Mouse (Mus musculus) T-helper 1 cell (primary cell): ENCODE measurements around the gene Zdhhc14.

ENCODE experiments used
- in situ Hi-C: fragments of 300-600 bp; cut with MboI, MseI; formaldehyde crosslinking; loops from one replicate; pipeline ENCODE4 v1.15.1; 2025; ENCODE audit warnings: high pct_unique_total_duplicates

The Zdhhc14 gene

DNA sequence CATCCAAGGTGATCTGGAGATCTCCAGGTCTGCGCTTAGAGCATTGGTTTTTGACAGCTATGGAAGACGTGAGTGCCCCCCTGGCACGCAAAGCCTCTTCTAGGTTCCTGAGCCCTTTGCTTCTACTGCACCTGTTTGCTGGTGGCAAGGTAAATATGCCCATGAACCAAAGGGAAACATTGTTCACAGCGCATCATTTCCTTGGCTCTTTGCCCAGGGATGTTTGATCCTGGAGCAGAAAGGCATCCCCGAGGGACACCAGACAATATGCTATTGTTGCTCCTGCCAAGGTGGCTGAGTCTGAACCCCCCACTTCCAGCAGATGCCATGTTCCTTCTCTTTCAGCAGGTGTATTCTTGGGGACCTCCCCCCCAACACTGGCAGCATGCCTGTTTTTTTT, 61.2 kb downstream of the Zdhhc14 start:
- in situ Hi-C loops: no loop called here

DNA sequence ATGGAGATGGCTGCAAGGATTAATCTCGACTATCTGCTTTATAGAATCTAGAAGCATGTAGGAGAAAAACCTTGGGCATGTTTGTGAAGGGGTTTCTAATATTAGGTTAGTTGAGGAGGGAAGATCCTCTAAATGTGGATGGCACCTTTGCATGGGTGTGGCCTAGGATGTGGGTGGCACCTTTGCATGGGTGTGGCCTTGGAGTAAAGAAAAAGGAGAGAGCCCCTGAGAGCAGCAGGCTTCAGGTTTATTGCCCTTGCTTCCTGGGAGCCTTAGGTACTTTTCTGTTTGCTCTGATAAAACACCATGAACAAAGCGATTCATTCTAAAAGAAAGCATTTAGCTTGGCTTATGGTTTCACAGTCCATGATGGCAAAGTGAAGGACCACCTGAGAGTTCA, 62.2 kb downstream of the Zdhhc14 start:
- in situ Hi-C loops: no loop called here

DNA sequence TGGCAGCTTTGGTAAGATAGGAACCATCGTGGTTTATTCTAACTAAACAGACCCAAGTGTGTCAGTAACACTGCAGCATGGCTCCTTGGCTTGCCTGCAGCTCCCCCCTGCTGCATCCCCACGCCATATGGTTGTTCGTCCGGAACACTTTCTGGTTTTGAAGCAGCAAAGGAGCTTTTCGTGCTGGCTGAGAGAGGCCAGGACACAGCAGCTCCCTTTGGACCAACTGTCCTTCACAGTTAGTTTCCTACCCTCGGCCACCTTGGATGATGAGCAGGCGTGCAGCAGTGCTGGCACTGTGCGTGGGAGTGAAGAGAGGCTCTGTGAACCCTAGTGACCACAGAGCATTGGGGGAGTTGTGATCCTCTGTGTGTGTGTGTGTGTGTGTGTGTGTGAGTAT, 64.2 kb downstream of the Zdhhc14 start:
- in situ Hi-C loops: no loop called here

DNA sequence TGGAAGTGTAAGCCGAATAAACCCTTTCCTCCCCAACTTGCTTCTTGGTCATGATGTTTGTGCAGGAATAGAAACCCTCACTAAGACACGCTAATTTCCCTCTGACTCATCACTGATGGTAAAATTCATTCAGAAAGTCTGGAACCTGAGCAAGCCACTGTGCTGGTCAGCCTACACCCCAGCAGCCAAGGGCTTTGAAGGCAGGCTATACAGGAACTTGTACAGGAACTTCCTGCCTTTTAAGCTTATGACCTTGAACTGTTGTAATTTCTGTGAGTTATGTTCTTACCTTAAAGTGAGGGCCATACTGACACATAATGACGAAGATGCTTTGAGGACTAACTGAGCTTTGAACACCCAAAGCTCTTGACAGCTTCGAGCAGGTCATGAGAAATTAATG, 67.9 kb downstream of the Zdhhc14 start:
- in situ Hi-C loops: no loop called here

DNA sequence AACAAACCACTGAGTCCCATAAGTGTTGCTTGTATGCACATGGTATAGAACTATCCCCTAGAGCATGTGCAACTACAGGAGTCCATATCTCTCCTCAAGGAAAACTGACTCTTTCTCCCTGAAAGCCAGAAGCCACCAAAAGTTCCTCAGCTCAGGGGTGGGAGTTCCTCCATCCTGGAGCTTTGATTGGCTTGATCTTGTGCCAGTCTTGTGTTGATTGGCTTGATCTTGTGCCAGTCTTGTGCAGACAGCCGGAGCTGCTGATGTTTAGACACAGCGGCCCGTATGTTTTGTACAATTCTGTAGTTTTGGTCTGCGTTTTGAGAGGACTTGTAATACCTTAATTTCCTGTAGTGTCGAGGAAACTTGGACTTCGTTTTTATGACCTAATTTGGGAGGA, 70.8 kb downstream of the Zdhhc14 start:
- in situ Hi-C loops: no loop called here

DNA sequence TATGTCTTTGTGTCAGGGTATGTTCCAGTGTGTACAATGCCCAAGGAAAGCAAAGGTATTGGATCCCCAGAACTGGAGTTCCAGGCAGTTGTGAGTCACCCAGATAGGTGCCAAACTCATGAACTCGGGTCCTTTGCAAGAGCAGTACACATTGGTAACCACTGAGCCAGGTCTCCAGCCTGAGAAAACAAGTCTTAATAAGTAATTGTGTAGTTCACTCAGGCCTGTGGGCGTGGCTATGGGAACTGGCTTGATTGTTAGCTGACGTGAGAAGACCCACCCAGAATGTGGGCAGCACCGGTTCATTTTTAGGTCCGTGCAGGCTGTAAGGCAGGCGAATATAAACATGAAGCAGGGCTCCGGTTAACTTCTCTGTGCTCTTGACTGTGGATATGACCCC, 73.6 kb downstream of the Zdhhc14 start:
- in situ Hi-C loops: no loop called here

DNA sequence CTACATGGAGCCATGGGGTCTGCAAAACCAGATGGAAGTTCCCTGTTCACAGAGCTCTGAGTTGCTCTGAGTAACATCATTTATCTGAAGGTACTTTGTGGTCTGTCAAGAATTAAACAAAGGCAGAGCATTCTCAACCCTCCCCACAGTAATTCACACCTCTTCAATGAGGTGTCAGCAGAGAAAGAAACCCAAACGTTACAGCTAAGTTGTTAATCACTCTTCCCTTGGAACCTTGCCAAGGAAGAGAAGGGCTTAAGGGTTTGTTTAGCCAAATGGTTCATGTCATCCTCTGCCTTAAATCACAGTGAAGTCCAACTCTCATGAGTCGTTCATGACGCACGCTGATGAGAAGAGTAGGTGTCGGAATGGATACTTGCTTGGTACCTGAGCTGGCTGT, 75.6 kb downstream of the Zdhhc14 start:
- in situ Hi-C loops: no loop called here

DNA sequence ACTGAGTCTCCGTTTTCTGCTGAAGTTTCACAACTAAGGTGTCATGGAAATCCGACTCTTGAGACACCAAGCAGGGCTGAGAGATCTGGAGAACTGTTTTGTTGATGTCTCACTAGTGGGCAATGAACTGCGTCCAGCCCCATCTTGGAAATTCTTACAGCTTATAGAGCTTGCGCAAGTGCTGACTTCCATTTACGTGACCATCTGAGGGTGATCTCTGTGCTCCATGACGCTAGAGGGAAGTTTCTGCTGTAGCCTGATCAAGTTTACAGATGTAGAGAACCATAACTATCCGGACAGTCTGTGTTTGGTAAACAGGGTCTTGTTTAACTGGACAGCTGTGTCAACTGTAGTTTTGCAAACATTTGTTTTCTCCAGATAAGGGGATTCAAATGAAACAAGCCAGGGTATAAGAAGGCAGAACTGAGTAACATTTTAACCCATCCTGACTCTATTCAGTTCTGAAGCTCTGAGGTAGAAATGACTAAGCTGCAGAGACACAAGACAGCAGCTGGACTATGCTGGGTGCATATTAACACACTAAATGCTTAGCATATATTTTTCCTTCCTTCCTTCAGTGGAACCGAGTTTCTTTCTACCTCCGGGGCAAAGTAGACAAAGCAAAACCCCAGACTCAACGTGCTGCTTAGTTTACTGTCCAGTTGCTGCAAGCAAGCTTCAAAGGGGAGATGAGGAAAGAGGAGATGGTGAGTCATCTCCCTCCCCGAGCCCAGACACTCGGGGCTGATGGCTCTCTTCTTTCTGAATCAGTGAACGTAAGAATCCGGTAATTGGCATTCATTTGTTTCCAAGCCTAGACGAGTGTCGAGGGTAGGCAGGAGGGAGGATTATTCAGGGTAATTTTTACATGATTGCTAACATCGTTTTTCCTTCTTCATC, 77.0 kb downstream of the Zdhhc14 start:
- in situ Hi-C loops: no loop called here

DNA sequence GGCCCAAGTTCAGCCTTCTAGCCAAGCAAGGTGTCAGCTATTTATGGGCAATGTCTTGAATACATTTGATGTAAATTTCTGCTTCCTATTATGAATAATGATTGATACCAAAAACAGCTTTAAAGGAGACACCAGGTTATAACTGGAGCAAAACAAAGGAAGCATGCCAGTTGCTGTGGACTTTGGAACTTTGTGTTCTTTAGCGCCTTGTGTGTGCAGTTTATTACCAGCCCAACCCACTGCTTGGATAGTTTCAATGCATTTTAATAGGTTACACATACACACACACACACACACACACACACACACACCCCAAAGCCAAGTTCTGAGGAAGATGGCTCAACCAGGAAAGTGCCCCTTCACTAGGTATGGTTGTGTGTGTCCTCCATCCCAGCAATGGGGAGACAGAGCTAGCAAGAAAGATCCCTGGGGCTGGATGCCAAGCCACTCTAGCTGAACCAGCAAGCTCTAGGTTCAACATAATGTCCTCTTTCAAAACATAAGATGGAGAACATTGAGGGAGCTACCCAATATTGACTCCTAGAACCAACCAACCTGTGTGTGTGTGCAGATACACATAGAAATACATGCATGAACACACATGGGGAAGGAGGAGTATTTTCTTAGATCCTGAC, 79.9 kb downstream of the Zdhhc14 start:
- in situ Hi-C loops: no loop called here

DNA sequence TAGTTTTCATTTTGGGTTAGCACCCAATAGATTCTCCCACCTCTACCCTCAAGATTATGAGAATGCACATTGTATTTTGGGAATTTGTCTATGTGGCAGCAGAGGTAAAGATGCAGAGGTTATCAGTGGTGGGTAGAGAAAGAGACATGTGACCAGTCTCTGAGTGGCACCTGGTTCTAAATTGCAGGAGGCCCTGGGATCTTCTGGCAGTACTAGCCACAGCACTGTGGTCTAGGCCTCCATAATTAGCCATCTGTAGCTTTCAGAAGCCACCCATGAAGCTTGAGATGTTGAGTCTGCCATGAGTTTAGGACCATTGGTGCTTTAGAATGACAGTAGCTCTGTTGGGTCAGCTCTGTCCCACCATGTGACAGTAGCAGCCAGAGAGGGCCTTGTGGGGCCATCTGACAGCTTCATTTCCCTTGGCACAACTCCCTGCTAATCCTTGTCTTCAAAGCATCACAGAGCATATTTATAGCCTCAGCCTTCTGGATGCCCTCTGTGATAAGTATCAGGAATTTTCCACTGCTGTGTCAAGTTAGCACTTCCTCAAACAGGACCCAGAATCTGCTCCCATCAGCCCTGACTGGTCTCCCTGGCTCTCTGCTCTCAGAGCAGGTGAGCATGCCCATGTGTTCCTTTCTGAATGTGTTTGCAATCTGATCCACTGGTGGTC, 80.5 kb downstream of the Zdhhc14 start:
- in situ Hi-C loops: no loop called here

DNA sequence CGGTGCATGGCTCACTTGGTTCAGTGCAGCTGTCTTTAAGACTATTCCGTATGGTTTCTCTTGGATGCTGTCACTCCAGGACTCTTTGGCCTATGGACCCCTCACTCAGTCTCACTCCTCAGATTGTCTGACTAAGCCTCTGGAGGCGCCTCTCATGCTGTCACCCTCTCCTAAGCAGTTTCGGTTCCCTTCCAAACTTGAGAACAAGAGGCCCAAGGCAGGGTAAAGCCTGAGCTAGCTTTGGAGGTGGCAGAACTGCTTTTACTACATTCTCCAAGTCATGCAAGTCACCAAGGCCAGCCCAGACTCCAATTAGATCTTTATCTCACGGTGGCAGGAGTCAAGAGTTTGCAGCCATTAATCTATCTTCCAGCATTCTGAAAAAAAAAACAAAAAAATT, 82.3 kb downstream of the Zdhhc14 start:
- in situ Hi-C loops: no loop called here

DNA sequence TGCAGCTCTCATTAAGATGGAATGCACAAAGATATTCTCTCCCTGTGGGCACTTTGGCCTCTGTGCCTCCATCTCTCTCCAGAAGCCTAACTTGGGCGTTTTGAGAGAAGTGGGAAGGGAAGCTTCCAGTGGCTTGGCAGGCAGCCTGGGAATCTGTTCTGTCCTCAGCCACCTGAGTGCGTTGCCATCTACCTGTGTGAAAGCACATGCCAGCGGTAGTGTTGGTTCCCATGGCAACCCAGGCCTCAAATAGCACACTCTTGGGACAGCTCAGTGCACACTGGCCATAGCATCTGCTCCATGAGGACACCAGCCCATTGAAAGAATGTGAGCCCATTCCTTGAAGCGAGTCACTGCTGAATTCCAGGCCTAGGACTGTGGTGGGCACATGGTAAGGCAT, 83.2 kb downstream of the Zdhhc14 start:
- in situ Hi-C loops: no loop called here

DNA sequence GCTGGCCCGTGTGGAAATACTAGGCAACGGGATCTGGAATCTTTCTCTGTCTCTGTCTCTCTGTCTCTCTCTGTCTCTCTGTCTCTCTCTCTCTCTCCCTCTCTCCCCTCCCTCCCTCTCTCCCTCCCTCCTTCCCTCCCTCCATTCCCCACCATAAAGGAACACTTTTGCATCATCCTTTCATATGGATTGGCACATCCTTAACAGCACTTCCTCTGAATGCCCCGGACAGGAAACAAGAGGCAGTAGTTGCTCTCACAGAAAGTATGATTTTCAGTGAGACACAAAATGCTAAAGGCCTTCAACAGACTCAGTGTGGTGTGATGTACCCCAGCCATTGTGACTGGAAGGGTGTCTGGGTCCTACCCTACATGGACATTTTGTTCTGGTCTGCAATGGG, 89.9 kb downstream of the Zdhhc14 start:
- in situ Hi-C loops: no loop called here

DNA sequence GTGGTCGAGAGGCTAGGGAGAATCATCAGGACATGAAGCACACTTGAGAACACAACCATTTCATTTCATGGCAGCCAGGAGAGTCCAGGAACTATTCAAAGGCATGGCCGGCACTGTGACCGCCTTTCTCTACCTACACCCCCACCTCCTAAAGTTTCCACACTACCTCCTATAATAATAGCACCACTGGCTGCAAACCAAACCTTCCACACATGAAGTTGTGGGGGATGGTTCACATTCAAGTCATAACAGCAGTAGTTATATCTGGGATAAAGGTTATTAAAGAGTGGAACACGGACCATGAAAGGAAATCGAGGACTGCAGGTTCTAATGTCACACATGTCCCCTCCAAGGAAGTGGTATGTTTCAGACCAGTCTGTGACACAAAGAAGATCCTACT, 90.6 kb downstream of the Zdhhc14 start:
- in situ Hi-C loops: no loop called here

DNA sequence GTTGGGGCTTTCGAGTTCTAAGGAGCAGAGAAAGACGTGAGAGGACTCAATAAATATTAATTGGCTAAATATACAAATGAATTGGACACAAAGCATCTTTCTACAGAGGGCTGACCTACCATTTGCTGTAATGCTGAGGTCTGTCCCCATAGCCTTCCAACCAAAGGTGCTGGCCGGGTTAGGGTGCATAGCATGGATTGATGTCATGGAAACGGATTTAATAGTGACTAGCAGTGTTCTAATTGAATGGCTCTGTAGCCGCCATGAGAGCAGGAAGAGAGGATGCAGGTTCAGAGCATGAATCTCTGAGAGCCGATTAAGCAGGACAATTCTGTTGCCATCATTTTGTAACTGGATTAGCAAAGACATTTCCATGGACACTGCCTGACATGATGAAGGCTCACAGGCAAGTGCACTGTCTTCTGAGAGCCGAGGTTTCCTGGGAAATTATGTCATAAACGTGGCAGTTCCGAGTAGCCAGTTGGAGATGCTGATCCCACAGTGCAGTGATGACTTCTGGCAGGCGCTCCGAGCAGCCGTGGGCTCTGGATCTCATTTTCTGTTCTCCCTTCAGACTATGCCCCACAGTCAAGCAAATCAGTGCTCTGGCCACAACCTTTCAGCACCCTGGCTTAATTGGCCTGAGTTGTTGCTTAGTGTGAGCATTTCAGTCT, 91.3 kb downstream of the Zdhhc14 start:
- in situ Hi-C loops: no loop called here

DNA sequence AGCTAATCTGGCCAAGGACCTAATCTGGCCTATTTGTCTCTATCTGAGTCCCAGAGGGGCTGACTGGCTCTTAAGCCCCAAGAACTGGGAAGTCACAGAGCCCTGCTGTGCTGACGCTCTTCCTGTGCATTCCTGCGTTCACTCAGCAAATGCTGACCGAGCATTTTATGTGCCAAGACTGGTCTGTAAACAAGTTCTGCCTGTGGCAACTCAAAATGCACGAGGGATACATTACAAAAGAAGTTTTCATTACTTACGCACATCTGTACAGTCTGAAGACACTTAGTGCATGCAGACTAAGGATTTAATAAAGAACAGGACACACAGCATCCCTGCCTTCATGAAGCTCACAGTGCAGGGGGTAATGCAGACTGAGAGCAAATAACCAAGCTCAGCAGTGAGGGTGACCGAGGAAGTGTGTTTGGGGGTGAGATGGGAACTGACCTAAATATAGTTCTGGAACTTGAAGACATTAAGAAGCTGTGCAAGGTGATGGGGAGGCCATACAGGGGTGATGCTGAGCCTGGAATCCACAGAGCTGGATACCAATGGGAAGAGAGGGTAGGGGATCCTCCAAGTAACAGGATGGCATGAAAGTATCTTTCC, 99.3 kb downstream of the Zdhhc14 start:
- in situ Hi-C loops: no loop called here

DNA sequence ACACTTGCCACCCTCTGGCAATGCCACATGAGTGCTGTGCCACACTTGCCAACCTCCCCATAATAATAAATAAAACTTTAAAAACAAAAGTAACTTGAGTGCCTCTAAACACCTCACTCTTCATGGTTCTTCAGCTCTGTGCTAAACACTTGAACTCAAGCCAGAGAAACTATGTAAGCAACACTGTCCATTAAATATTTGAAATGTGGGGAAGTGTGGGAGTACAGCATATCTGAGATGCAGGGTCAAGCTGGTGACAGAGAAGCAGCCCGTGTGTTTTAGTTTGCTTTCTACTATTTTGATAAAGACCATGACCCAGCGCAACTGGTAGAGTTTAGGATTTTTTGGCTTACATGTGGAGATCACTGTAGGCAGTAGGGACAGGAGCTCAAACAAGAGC, 100.7 kb downstream of the Zdhhc14 start:
- in situ Hi-C loops: no loop called here

DNA sequence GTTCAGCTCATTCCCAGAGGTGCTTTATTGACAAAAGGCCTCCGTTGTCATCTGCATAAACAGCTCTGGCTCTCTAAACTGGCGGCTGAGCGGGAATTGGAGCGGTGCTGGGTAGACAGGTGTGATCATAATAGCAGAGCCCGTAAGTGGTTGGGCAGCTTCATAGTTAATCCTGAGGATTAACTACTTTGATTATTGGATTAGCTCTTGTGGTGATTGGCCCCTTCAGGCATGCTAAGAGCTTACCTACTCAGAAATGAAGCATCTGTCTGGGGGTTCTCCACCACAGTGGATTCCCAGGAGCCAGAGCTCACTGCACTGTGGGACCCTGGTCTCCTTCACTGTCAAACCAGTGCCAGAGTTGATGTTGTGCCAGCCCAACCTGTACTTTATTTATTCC, 102.7 kb downstream of the Zdhhc14 start:
- in situ Hi-C loops: no loop called here

DNA sequence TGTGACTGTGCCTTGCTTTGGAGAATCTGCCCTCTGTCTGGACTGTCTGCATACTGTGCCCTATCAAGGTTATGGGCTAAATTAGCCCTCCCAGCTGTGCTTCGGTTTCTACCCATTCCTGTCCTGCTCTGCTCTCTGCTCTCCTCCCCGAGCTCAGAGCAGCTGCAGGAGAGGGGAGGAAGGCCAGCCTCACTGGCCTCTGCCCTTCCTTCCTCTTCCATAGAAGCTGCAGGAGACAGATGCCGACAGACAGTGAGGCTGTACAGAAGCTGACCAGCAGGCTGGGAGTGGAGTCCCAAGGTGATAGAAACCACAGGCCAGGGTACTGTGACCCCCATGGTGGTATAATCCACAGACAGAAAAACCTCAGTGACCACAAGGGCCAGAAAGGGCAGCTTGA, 104.1 kb downstream of the Zdhhc14 start:
- in situ Hi-C loops: no loop called here

DNA sequence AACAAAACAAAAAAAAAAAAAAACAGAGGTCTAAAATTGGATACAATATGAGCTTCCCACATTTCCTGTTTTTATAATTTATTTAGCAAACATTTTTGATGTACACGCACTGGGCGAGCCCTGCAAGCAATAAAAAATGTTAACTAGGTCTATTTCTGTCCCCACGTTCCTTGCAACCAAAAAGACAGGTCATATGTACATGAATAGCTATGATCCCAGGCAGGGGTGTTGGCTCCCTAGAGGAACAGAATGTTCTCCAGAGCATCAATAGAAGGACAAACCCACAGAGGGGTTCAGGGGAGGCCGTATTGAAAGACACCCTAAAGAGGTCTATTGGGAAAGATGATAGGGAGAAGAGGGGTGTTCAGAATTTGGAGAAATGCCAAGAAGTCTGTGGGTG, 106.6 kb downstream of the Zdhhc14 start:
- in situ Hi-C loops: no loop called here

DNA sequence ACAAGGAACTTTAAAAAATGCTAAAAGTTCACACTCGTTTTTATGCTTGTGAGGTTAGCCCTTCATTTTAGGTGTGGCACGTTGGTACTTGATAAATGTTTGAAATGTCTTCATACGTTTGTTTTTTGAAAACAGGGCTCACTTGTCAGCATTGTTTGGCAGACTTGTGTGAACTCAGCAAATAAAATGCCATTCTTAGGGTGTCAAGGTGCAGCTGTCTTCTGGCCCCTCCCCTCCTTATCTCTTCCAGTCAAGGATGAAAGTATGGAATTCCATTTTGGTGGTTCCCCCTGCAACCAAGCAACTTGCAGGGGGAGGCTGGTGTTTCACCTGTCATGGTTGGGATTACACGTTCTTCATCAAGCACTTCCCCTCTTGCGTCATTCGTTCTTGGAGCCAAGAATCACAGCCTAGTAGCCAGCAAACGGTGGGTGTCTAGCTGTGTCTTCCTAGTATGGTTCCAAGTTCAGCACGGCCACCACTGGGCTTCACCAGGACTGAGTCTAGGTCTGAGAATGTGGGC, 108.2 kb downstream of the Zdhhc14 start:
- in situ Hi-C loops: no loop called here

DNA sequence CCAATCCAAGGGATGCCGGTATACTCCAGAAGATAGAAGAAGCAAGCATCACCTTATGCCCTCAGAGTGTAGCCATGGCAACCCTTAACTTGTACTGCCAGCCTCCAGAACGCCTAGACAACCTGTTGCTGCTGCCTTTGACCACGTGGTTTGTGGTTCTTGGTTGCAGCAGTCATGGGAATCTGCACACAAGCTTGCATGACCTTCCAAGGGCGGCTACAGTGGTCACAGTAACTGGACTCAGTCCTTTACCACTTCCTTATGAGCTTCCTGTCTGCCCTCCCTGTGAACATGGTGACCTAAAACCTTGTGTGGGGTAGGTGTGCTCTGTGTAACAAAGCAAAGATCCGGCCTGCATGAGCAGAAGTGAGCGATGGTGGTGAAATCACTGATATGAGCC, 109.6 kb downstream of the Zdhhc14 start:
- in situ Hi-C loops: no loop called here
